Mouse (Mus musculus): ENCODE measurements around the gene Smim5.

DNA sequence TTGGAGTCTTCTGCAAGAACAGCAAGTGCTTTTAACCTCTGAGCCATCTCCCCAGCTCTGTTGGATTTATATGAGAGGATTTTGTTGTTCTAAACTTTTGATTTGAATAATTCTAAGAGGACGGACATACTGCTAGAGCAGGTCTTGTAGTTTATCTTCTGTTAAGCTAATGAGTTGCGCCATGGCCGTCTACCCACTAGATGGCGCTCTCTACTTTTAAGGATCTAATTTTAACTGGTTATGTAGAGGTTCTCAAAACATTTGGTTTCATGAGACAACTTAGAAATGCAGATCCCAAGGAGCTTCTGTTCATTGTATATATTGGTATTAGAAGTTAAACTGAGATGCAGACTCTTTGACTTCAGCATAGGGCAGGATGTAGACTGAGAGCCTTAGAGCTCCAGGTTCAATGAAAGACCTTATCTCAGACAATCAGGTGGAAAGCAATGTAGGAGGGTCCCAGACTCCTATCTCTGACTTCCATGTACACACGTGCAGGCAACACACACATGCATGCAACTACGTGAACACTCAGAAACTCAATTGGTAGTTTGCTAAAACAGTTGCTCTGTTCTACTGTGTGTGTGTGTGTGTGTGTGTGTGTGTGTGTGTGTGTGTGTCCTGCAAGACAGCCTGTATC lies 40.0 kb downstream of the Smim5 start:
- no peak for TF ChIP-seq POLR2A (IDR thresholded peaks at IDR 0.05; ENCODE audit: extremely low read depth, insufficient read depth, low read length)
- TF ChIP-seq CTCF (IDR thresholded peaks at IDR 0.05; ENCODE audit: extremely low read depth, insufficient read depth, low read length): peak; percentile 69
